Mouse (Mus musculus): Measurements from ENCODE around the gene Psmd11. TPM values are rescaled to one million over a fixed set of nuclear protein-coding genes. Genes with fewer than 3 reads are reported as not detected.

The Psmd11 gene
- polyA plus RNA-seq, 1 experiment from 2014 or later, result 156 TPM

- Histone ChIP-seq H3K27ac (ENCODE audit: low read depth, low read length) (no peak overlapping the region), H3K4me3 (ENCODE audit: low read depth, low read length) (no peak overlapping the region), H3K9ac (ENCODE audit: low read depth, low read length) (no peak overlapping the region), H3K4me1 (replicated peaks; ENCODE audit: control insufficient read depth, insufficient read depth, low read length) (no peaks in the 10 kb centered on the region), H3K27me3 (replicated peaks; ENCODE audit: control insufficient read depth, insufficient read depth, low read length) (no peaks in the 10 kb centered on the region), H3K4me2 (replicated peaks; ENCODE audit: low read depth) (no peak overlapping the region), H3K36me3 (ENCODE audit: control insufficient read depth, insufficient read depth) (peaks cover 15% of the 10 kb centered on the region; the same call in 1 of the 2 replicates), H3K9me3 (ENCODE audit: control insufficient read depth) (no peaks in the 10 kb centered on the region)
- WGBS, result 66% methylated on average over 10 of the region's 10 CpGs
- ATAC-seq, result no peak
- TF ChIP-seq CTCF (IDR thresholded peaks at IDR 0.05; ENCODE audit: low read depth), result no peak
Measured at GRCm38 (mm10) chr11:80490831-80491230, 62.4 kb downstream of the Psmd11 start.

DNA sequence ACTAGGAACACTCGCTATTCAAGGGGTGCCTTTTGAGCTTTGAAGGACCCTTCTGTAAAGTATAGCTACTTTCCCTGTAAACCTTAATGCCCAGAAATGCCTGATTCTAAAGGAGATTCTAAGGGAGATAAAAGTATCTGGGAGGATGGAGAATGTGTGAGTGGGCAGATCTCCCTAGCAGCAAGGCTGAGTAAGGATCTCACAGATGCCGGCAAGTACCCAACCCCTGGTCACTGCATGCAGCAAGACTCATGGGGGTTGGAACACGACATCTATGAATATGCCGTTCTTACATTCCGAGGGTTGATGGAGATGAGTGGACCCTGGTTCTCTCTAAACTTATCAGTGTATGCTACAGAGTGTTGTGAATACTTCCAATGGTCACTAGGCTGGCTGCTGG lies 64.8 kb downstream of the Psmd11 start:
- no peak overlapping the region for H3K4me2 ChIP-seq (replicated peaks; ENCODE audit: low read depth)
- no peaks in the 10 kb centered on the region for H3K9me3 ChIP-seq (ENCODE audit: control insufficient read depth)
- H3K27me3 ChIP-seq (replicated peaks; ENCODE audit: control insufficient read depth, insufficient read depth, low read length), result no peaks in the 10 kb centered on the region
- H3K27ac ChIP-seq (ENCODE audit: low read depth, low read length), result no peak overlapping the region
- WGBS, result 90% methylated on average over 5 of the region's 5 CpGs
- no peak for TF ChIP-seq CTCF (IDR thresholded peaks at IDR 0.05; ENCODE audit: low read depth)
- H3K4me3 ChIP-seq (ENCODE audit: low read depth, low read length), result no peak overlapping the region
- H3K9ac ChIP-seq (ENCODE audit: low read depth, low read length), result no peak overlapping the region
- H3K36me3 ChIP-seq (ENCODE audit: control insufficient read depth, insufficient read depth), result peaks cover 14% of the 10 kb centered on the region; the same call in 1 of the 2 replicates
- no peak for ATAC-seq
- no peaks in the 10 kb centered on the region for H3K4me1 ChIP-seq (replicated peaks; ENCODE audit: control insufficient read depth, insufficient read depth, low read length)

GRCm38 (mm10) chr11:80494852-80495251 lies 66.4 kb downstream of the Psmd11 start:
- Histone ChIP-seq H3K4me2 (replicated peaks; ENCODE audit: low read depth) (no peak overlapping the region), H3K9me3 (ENCODE audit: control insufficient read depth) (no peaks in the 10 kb centered on the region), H3K4me3 (ENCODE audit: low read depth, low read length) (no peak overlapping the region), H3K4me1 (replicated peaks; ENCODE audit: control insufficient read depth, insufficient read depth, low read length) (no peaks in the 10 kb centered on the region), H3K9ac (ENCODE audit: low read depth, low read length) (no peak overlapping the region), H3K36me3 (ENCODE audit: control insufficient read depth, insufficient read depth) (peaks cover 14% of the 10 kb centered on the region; the same call in 1 of the 2 replicates), H3K27ac (ENCODE audit: low read depth, low read length) (no peak overlapping the region), H3K27me3 (replicated peaks; ENCODE audit: control insufficient read depth, insufficient read depth, low read length) (no peaks in the 10 kb centered on the region)
- no peak for TF ChIP-seq CTCF (IDR thresholded peaks at IDR 0.05; ENCODE audit: low read depth)
- WGBS, result 88% methylated on average over 9 of the region's 9 CpGs
- ATAC-seq, result no peak

DNA sequence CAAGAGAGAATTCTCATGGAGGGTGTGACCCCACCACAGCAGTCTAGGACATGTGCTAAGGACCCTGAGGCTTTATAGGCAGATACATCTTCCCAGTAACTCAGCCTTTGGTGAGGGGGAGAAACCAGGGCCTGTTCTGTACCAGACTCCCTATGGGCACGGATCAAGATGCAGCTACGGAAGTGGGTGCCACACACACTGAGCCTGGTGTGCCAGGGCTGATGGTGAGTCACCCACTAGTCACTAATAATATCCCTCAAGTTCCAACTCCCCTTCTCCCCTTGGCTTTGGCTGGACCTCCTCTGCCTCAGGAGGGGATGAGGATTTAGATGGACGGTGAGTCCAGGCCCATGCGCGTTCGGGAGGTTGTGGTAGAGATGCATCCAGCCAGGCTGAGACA lies 67.6 kb downstream of the Psmd11 start:
- ATAC-seq, result no peak
- H3K9me3 ChIP-seq (ENCODE audit: control insufficient read depth), result no peaks in the 10 kb centered on the region
- H3K27me3 ChIP-seq (replicated peaks; ENCODE audit: control insufficient read depth, insufficient read depth, low read length), result no peaks in the 10 kb centered on the region
- no peak overlapping the region for H3K9ac ChIP-seq (ENCODE audit: low read depth, low read length)
- no peaks in the 10 kb centered on the region for H3K4me1 ChIP-seq (replicated peaks; ENCODE audit: control insufficient read depth, insufficient read depth, low read length)
- WGBS, result 93% methylated on average over 6 of the region's 6 CpGs
- H3K27ac ChIP-seq (ENCODE audit: low read depth, low read length), result no peak overlapping the region
- H3K4me3 ChIP-seq (ENCODE audit: low read depth, low read length), result no peak overlapping the region
- peaks cover 14% of the 10 kb centered on the region; the same call in 1 of the 2 replicates for H3K36me3 ChIP-seq (ENCODE audit: control insufficient read depth, insufficient read depth)
- no peak for TF ChIP-seq CTCF (IDR thresholded peaks at IDR 0.05; ENCODE audit: low read depth)
- no peak overlapping the region for H3K4me2 ChIP-seq (replicated peaks; ENCODE audit: low read depth)

GRCm38 (mm10) chr11:80496640-80497039 lies 68.2 kb downstream of the Psmd11 start:
- TF ChIP-seq CTCF (IDR thresholded peaks at IDR 0.05; ENCODE audit: low read depth), result no peak
- H3K27me3 ChIP-seq (replicated peaks; ENCODE audit: control insufficient read depth, insufficient read depth, low read length), result no peaks in the 10 kb centered on the region
- ATAC-seq, result no peak
- no peaks in the 10 kb centered on the region for H3K9me3 ChIP-seq (ENCODE audit: control insufficient read depth)
- H3K4me3 ChIP-seq (ENCODE audit: low read depth, low read length), result no peak overlapping the region
- no peak overlapping the region for H3K9ac ChIP-seq (ENCODE audit: low read depth, low read length)
- H3K27ac ChIP-seq (ENCODE audit: low read depth, low read length), result no peak overlapping the region
- H3K36me3 ChIP-seq (ENCODE audit: control insufficient read depth, insufficient read depth), result peaks cover 14% of the 10 kb centered on the region; the same call in 1 of the 2 replicates
- no peaks in the 10 kb centered on the region for H3K4me1 ChIP-seq (replicated peaks; ENCODE audit: control insufficient read depth, insufficient read depth, low read length)
- no peak overlapping the region for H3K4me2 ChIP-seq (replicated peaks; ENCODE audit: low read depth)
- 85% methylated on average over 1 of the region's 1 CpGs for WGBS

GRCm38 (mm10) chr11:80497225-80497919 lies 69.0 kb downstream of the Psmd11 start:
- 86% methylated on average over 10 of the region's 10 CpGs for WGBS
- H3K27me3 ChIP-seq (replicated peaks; ENCODE audit: control insufficient read depth, insufficient read depth, low read length), result no peaks in the 10 kb centered on the region
- no peaks in the 10 kb centered on the region for H3K4me1 ChIP-seq (replicated peaks; ENCODE audit: control insufficient read depth, insufficient read depth, low read length)
- H3K9ac ChIP-seq (ENCODE audit: low read depth, low read length), result no peak overlapping the region
- H3K36me3 ChIP-seq (ENCODE audit: control insufficient read depth, insufficient read depth), result peaks cover 14% of the 10 kb centered on the region; the same call in 1 of the 2 replicates
- ATAC-seq, result no peak
- H3K27ac ChIP-seq (ENCODE audit: low read depth, low read length), result no peak overlapping the region
- no peak for TF ChIP-seq CTCF (IDR thresholded peaks at IDR 0.05; ENCODE audit: low read depth)
- H3K4me3 ChIP-seq (ENCODE audit: low read depth, low read length), result no peak overlapping the region
- no peak overlapping the region for H3K4me2 ChIP-seq (replicated peaks; ENCODE audit: low read depth)
- H3K9me3 ChIP-seq (ENCODE audit: control insufficient read depth), result no peaks in the 10 kb centered on the region
